Mouse (Mus musculus) CH12.LX (cell line): Measurements from ENCODE around the gene Lhfp. TPM values are rescaled to one million over a fixed set of nuclear protein-coding genes. Genes with fewer than 3 reads are reported as not detected.

ENCODE experiments used
- DNase-seq: peaks from one replicate; pipeline ENCODE4 v3.0.0-alpha.2; 2013; ENCODE audit errors: extremely low read depth
- H3K27ac ChIP-seq: 2 replicates; pipeline ENCODE4 v1.5.1; 2012; ENCODE audit warnings: low read depth, mild to moderate bottlenecking, control low read depth, moderate library complexity; ENCODE audit not compliant: insufficient read depth
- H3K27me3 ChIP-seq: replicated peaks from 2 replicates; pipeline ENCODE3; 2012; ENCODE audit warnings: inconsistent platforms
- H3K36me3 ChIP-seq, 2 experiments: replicated peaks in 1 of 2; 2 replicates each; pipeline versions ENCODE3 to v1.6.1; 2012; ENCODE audit warnings: inconsistent platforms in 1 of 2, low read length in 1 of 2, mild to moderate bottlenecking in 1 of 2, mixed read lengths in 1 of 2, moderate library complexity in 1 of 2; ENCODE audit not compliant: control insufficient read depth in 1 of 2, insufficient read depth in 1 of 2
- H3K4me1 ChIP-seq, 2 experiments: 2 replicates each; pipeline ENCODE4 v1.6.1; 2012; ENCODE audit warnings: inconsistent platforms in 1 of 2, moderate library complexity in 1 of 2; ENCODE audit not compliant: insufficient read depth in 2 of 2, control insufficient read depth in 1 of 2
- H3K4me2 ChIP-seq: 2 replicates; pipeline ENCODE4 v1.6.1; 2012; ENCODE audit warnings: low read depth, mild to moderate bottlenecking, control low read depth; ENCODE audit not compliant: poor library complexity, insufficient read depth, severe bottlenecking
- H3K4me3 ChIP-seq, 3 experiments: fragments of 150-350 bp in 1 of 3; sonication (generic) in 1 of 3; replicated peaks in 1 of 3; 2 replicates each; pipeline versions ENCODE3 to v1.5.1; 2011 to 2012; ENCODE audit warnings: low read depth in 2 of 3, low read length in 2 of 3, mild to moderate bottlenecking in 2 of 3, moderate library complexity in 2 of 3, control low read depth in 1 of 3, improper control_type of control experiment in 1 of 3, inconsistent platforms in 1 of 3, mixed read lengths in 1 of 3; ENCODE audit not compliant: poor library complexity in 1 of 3
- H3K79me2 ChIP-seq: replicated peaks from 2 replicates; pipeline ENCODE4 v1.6.1; 2012; ENCODE audit warnings: mild to moderate bottlenecking, moderate library complexity; ENCODE audit not compliant: control insufficient read depth, poor library complexity, insufficient read depth, severe bottlenecking; ENCODE audit errors: extremely low read depth
- H3K9ac ChIP-seq: 2 replicates; pipeline ENCODE4 v1.6.1; 2012; ENCODE audit warnings: low read depth, mild to moderate bottlenecking, control low read depth, moderate library complexity; ENCODE audit not compliant: insufficient read depth
- H3K9me3 ChIP-seq: replicated peaks from 2 replicates; pipeline ENCODE3; 2012; ENCODE audit warnings: low read length, inconsistent platforms, mixed read lengths
- CHD1 ChIP-seq: IDR thresholded peaks from 2 replicates; pipeline ENCODE4 v1.6.1; 2012; ENCODE audit warnings: low read depth, low read length, improper control_type of control experiment, inconsistent platforms
- CTCF ChIP-seq, 2 experiments: IDR thresholded peaks in 1 of 2; conservative IDR thresholded peaks in 1 of 2; 2 replicates each; pipeline ENCODE4 v1.5.1; 2011 to 2012; ENCODE audit warnings: low read depth in 2 of 2, low read length in 2 of 2, improper control_type of control experiment in 1 of 2, inconsistent platforms in 1 of 2, mild to moderate bottlenecking in 1 of 2, moderate library complexity in 1 of 2
- EP300 ChIP-seq: IDR thresholded peaks from 2 replicates; pipeline ENCODE4 v1.6.1; 2011; ENCODE audit warnings: low read length, improper control_type of control experiment
- HCFC1 ChIP-seq: IDR thresholded peaks from 2 replicates; pipeline ENCODE4 v1.6.1; 2012; ENCODE audit warnings: low read depth, mild to moderate bottlenecking, inconsistent platforms, low read length, improper control_type of control experiment
- KAT2A ChIP-seq: IDR thresholded peaks from 2 replicates; pipeline ENCODE4 v1.6.1; 2012; ENCODE audit warnings: low read length, improper control_type of control experiment, inconsistent platforms; ENCODE audit not compliant: insufficient replicate concordance
- MXI1 ChIP-seq: IDR thresholded peaks from 2 replicates; pipeline ENCODE4 v1.6.1; 2011; ENCODE audit warnings: mild to moderate bottlenecking, low read depth, low read length, improper control_type of control experiment
- NELFE ChIP-seq: IDR thresholded peaks from 2 replicates; pipeline ENCODE4 v1.6.1; 2011; ENCODE audit warnings: low read depth, low read length, improper control_type of control experiment
- POLR2A ChIP-seq: IDR thresholded peaks from 2 replicates; pipeline ENCODE4 v1.6.1; 2011; ENCODE audit warnings: low read depth, mild to moderate bottlenecking, improper control_type of control experiment, low read length
- POLR2AphosphoS2 ChIP-seq: IDR thresholded peaks from 2 replicates; pipeline ENCODE4 v1.6.1; 2011; ENCODE audit warnings: low read depth, low read length, improper control_type of control experiment
- RAD21 ChIP-seq: IDR thresholded peaks from 2 replicates; pipeline ENCODE4 v1.6.1; 2011; ENCODE audit warnings: low read depth, mild to moderate bottlenecking, low read length, improper control_type of control experiment, moderate library complexity
- SMC3 ChIP-seq: IDR thresholded peaks from 2 replicates; pipeline ENCODE4 v1.6.1; 2011; ENCODE audit warnings: low read depth, low read length, improper control_type of control experiment
- ZC3H11A ChIP-seq: IDR thresholded peaks from 2 replicates; pipeline ENCODE4 v1.6.1; 2012; ENCODE audit warnings: low read depth, mild to moderate bottlenecking, inconsistent platforms, low read length, improper control_type of control experiment
- dilution Hi-C: fragments of 300-500 bp; cut with MboI; formaldehyde crosslinking; loops from 2 replicates; pipeline ENCODE4 v1.14.3; 2020; ENCODE audit warnings: low sequenced_read_pairs; ENCODE audit not compliant: extremely low pct_unique_long_range_greater_than_20kb, extremely low pct_ligation_motif_present
- in situ Hi-C: fragments of 300-500 bp; cut with MboI; formaldehyde crosslinking; loops from 3 replicates; pipeline ENCODE4 v1.14.3; 2019; ENCODE audit warnings: low sequenced_read_pairs, low pct_ligation_motif_present, low pct_unique_long_range_greater_than_20kb, mixed read lengths
- polyA plus RNA-seq: library from polyadenylated mRNA; unstranded; fragments of >175 nt; gene quantifications from 2 replicates; pipeline ENCODE4 v1.2.1, GENCODE M21; 2012; ENCODE audit warnings: low read depth; ENCODE audit not compliant: insufficient read length
- total RNA-seq, 2 experiments: library from RNA; depleted of rRNA; stranded (reverse); fragments of 300-350 nt in 1 of 2; fragments of >200 nt in 1 of 2; gene quantifications; 2 replicates each; pipeline ENCODE4 v1.2.3; 2012 to 2014

Lhfp gene
- total and polyA plus RNA-seq, 3 experiments = not detected

GRCm38 (mm10) chr3:53004406-53005114, 36.8 kb upstream of the Lhfp start:
- Histone ChIP-seq H3K27ac (no peak overlapping the region), H3K9me3 (no peaks in the 10 kb centered on the region)
- DNase-seq = peak; percentile 25
- dilution Hi-C loops = no loop called here
- in situ Hi-C loops = no loop called here
- no peak for TF ChIP-seq POLR2AphosphoS2
- TF ChIP-seq CTCF (conservative IDR thresholded peaks at IDR 0.05 in 1 of 2, IDR thresholded peaks at IDR 0.05 in 1 of 2; ENCODE audit: low read depth in 2 of 2, low read length in 2 of 2) = peak; percentile 21 to 58; a peak in 2 of 4 replicates
- TF ChIP-seq SMC3 = peak; percentile 40
- TF ChIP-seq RAD21 = peak; percentile 41
- TF ChIP-seq CHD1 = no peak
- TF ChIP-seq NELFE = no peak
- no peak for TF ChIP-seq MXI1
- TF ChIP-seq, all 38 proteins: peak for 3
- Histone ChIP-seq H3K9ac (no peak overlapping the region), H3K4me1 (0 out of 4 replicates have a peak, but pooled peaks cover 0 to 2% of the 10 kb centered on the region in 2 experiments), H3K4me2 (no peak overlapping the region), H3K4me3 (no peak overlapping the region), H3K79me2 (no peaks in the 10 kb centered on the region), H3K36me3 (peaks cover 43 to 83% of the 10 kb centered on the region in 2 experiments), H3K27me3 (no peaks in the 10 kb centered on the region)

- H3K9ac ChIP-seq = no peak overlapping the region
- H3K79me2 ChIP-seq = no peaks in the 10 kb centered on the region
- 0 out of 4 replicates have a peak, but pooled peaks cover 0 to 2% of the 10 kb centered on the region in 2 experiments for H3K4me1 ChIP-seq
- H3K9me3 ChIP-seq = no peaks in the 10 kb centered on the region
- no peak for TF ChIP-seq ZC3H11A
- TF ChIP-seq HCFC1 = no peak
- TF ChIP-seq KAT2A = no peak
- no peak for TF ChIP-seq CHD1
- no peak for TF ChIP-seq EP300
- no peak for TF ChIP-seq POLR2A
- TF ChIP-seq POLR2AphosphoS2 = no peak
- no peak for DNase-seq
- dilution Hi-C loops = no loop called here
- no peak overlapping the region for H3K4me3 ChIP-seq
- no peaks in the 10 kb centered on the region for H3K27me3 ChIP-seq
- H3K4me2 ChIP-seq = no peak overlapping the region
- in situ Hi-C loops = no loop called here
- H3K27ac ChIP-seq = no peak overlapping the region
- peaks cover 44 to 75% of the 10 kb centered on the region in 2 experiments for H3K36me3 ChIP-seq
Observed at GRCm38 (mm10) chr3:53007411-53007810, 33.9 kb upstream of the Lhfp start.
